Mouse (Mus musculus): Measurements from ENCODE around the gene 4930438A08Rik.
A peak's percentile ranks its signal among the peaks of the same experiment; 100 is the strongest.
"Not testable (repeated sequence)": the region's sequence is repeated elsewhere in the genome, so short reads cannot be mapped to it uniquely, and the experiment has no call there.

Gene 4930438A08Rik

DNA sequence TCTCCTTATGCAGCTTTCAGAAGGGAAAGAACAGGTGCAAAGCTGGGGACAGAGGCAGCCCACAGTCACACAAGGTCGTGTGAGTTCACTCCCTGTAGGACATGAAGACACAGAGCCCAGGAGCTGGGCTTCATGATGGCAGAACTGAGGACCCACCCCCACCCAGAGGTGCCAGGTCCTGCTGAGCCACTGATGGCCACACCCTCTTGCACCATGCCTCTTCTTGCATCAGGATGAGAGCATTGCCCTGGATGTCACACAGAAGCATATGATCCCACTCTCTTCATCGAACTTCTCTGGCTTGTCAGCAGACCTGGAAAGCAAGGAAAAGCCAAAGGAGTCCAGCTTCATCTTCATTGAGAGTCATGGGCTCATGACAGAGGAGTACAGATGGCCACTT lies at the start of gene 4930438A08Rik:
4930438A08Rik (plus strand) TSS at position 228 of the 400 bp plus-strand sequence.
- DNase-seq (ENCODE audit: low spot score) = no peak

DNA sequence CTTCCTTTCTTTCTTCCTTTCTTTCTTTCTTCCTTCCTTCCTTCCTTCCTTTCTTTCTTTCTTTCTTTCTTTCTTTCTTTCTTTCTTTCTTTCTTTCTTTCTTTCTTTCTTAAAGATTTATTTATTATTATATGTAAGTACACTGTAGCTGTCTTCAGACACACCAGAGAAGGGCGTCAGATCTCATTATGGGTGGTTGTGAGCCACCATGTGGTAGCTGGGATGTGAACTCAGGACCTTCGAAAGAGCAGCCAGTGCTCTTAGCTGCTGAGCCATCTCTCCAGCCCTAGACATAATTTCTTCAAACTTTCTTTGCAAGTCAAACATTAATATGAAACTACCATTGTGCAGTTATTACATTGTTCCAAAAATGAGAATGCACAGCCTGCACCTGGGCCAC lies 49.7 kb upstream of the 4930438A08Rik start:
- not testable (repeated sequence) for DNase-seq (ENCODE audit: low spot score)

DNA sequence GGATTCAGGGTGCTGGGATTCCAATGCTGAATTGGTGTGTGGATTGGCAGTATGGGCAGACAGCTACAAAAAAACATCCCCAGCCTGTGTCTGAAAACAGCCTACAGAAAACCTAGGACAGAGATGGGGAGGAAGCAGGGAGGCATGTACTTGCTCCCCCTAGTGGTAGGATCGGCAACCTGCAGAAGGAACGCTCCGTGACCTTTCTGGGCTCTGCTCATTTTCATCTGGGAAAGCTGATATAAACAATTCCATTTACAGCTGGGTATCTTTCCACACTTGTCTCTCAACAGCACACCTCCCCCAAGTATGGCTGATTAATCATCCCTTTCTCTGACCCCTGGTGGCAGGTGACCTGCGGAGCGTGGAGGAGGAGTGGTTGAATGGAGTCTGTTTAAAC lies 48.9 kb upstream of the 4930438A08Rik start:
- peak; percentile 56 for DNase-seq (ENCODE audit: low spot score)

DNA sequence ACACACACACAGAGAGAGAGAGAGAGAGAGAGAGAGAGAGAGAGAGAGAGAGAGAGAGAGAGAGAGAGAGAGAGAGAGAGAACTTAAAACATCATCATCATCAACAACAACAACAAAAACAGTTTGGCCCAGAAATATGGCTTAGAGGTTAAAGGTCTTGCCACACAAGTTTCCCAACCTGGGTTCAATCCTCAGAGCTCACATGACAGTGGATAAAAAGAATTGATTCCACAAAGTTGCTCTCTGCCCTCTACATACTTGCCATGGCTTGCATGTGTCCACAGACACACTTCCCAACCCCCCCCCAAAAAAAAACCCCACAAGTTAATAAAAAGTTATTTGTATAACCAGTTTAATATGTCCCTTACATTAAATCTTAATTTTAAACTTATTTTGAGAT lies 48.2 kb upstream of the 4930438A08Rik start:
- no peak for DNase-seq (ENCODE audit: low spot score)

DNA sequence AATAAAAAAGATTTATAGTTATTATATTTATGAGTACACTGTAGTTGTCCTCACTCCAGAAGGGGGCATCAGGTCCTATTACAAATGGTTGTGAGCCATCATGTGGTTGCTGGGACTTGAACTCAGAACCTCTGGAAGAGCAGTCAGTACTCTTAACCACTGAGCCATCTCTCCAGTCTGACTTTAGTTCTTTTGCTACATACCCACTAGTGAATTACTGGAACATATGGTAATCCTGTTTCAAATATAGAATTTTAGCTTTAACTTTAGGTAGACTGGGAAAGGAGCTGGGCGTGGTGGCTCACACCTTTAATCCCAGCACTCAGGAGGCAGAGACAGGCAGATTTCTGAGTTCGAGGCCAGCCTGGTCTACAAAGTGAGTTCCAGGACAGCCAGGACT lies 46.6 kb upstream of the 4930438A08Rik start:
- DNase-seq (ENCODE audit: low spot score) = not testable (repeated sequence)

DNA sequence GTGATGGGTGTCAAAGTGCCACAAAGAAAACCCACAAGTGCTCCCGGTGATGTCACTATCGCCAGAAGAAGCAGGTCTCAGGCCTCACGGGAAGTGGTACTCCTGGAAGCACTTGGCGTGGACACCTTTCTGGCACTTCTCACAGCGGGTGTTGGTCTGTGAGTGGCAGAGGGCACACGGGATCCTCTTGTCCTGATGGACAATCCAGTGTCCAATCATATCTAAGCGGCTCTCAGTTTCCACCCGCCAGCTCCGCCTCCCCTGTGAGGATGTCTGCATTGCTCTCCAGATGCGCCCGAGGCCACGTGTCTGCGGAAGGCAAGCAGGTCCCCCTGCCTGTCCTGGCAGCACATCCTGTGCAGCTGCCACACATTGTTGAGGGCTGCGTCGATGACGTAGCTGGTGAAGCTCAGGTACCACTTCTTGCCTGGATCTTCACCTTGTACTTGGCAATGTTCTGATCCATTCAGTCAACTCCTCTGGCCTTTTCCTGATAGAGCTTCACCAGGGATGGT lies 44.1 kb upstream of the 4930438A08Rik start:
- DNase-seq (ENCODE audit: low spot score) = no peak

DNA sequence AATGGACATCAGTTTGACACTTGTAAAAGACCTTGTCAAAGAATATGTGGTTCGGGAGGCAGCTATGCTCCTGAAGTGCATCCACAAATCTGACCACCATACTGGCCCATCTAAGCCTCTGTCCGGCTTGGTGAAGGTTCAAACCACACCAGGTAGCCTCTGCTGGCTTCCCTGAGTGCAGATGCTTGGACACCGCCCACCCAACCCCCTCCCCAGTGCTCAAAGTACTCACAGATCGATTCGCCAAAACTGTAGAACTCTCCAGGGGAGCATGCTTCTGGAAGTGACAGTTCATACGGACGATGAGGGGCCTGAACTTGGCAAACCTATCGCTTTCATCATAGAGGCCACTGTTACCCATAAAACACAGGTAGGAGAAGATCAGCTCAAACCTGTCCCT lies 43.4 kb upstream of the 4930438A08Rik start:
- no peak for DNase-seq (ENCODE audit: low spot score)

DNA sequence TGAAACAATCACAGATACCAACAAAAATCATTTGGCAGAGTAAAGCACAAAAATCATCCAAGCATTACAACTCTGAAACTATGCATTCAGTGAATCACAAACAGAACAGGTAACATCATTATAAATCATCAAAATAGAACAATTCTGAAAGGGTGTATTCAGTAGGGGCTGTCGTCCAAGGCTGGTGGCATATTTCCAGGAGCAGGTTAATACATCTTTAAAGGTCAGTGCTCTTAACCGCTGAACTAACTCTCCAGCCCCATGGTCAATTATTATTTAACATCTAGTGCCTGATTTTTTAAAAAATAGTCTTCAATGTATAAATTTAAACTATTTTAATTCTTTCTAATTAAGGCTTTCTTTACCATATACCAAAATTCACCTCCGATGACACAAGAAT lies 40.0 kb upstream of the 4930438A08Rik start:
- not testable (repeated sequence) for DNase-seq (ENCODE audit: low spot score)

DNA sequence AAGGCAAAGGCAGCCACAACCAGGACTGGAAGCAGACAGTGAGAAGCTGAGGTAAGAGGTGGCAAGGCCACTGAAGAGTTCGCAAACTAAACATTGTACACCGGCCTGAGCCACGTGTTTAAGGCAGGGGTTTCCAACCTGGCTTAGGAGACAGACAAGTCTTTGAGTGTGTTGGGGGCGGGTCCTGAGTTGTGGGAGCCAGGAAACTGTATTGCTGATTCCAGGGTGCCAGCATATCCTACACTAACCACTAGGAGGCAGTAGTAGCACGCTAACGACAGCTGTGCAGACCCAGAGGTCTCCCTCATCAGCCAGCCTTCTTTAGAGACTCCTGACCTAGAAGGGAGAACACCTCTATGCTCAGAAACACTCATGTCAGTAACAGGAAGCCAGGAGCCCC lies 39.4 kb upstream of the 4930438A08Rik start:
- no peak for DNase-seq (ENCODE audit: low spot score)

DNA sequence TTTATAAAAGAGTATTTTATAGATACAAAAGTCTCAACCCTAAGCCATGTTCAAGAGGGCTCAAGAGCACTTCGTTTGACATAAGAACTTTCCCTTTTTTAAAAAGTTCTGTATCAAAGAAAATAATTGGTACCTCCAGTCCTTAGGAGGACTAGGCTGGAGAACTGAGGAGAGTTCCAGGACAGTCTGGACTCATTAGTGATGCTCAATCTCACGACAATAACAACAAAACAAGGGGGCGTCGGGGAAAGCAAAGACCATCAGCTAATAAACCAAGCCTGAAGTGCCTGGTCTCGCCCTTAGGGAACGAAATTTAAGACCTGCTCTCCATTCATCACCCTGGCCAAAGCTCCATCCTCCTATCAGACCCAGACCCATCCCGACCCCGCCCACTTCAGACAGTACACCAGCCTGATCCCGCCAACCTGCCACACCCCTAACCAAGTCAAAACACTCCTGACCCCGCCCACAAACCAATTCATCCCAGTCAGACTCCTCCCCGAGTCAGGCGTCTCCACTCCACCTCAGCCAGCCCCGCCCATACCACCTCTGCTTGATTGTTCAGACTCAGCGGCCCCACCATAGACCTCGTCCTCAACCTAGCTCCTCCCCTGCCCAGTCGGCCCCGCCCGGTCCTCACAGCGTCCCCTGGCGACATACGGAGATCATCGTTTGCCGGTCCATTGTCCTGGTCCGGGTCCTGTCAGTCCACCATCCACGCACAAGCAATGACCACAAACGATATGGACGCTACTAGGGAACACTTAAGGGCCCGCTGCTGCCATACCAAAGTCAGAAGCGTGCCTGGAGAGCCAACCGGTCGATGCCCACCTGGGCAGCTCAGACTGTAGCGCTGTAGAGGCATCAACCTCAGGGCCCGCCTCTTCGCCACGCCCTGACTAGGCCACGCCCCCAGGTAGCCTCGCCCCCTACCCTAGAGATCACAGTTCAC lies 35.5 kb upstream of the 4930438A08Rik start:
- no peak for DNase-seq (ENCODE audit: low spot score)

DNA sequence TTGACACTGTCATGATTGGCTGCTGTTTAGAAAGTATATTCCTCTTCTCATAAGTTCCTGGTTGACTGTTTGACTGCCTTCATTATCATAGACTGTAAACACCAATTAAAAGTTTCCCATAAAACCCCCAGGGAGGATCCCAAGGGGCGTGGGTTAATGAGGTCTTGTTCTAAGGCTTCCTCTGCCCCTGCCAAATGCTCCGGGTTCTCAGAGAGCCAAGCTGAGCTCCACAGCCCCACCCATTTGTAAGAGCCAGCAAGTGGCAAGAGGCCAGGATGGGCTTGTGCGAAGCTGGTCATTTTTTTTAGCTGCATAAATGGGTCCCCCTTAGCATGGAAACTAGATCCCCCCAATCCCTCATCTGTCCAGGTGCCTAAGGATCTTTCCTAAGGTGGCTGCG lies 27.3 kb upstream of the 4930438A08Rik start:
- DNase-seq (ENCODE audit: low spot score) = no peak

DNA sequence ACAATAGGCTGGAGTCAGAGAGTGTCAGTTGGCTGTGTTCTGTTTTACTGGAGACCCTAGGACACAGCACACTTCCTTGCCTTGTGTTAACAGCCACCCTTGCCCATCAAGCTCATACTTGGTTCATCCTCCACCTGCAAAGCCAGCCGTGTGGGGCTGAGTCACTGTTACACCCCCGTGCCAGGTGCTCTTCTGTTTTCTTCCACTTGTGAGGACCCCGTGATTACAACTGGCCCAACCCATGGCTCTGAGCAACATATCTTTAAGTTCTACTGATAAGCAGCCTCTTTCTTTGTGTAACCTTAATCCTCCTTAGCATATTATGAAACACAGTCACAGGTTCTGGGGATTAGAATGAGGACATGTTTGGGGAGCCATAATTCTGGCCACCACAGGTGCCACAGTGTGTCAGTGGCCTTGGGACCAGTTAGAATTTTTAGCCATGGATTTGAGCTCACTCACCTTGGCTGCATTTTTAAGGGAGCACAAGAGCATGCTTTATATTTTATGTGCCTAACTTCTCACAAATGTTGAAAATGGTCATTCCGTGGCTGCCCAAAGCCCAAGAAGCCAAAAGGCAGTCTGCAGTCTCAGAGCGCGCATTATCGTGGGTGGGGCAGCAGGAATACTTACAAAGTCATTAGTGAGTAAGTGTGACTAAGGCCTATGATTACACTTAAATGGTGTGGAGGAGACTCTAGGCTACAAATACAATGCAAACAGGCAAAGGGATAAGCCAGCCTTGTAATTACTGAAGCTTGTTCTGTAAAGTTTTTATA lies 25.2 kb upstream of the 4930438A08Rik start:
- no peak for DNase-seq (ENCODE audit: low spot score)

DNA sequence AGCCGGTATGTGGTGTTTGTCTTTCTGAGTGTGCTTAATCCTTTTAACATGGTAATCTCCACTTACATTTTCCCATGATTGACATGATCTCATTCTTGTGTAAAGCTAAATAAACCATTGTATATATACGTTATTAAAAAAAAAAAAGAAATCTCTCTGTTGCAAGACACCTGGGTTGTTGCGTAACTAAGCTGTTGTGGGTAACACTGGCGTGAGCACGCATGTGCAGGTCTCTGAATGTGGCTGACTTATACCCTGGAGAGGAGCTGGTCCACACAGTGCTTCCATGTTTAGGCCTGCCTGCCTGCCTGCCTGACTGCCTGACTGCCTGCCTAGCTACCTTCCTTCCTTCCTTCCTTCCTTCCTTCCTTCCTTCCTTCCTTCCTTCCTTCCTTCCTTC lies 24.0 kb upstream of the 4930438A08Rik start:
- DNase-seq (ENCODE audit: low spot score) = no peak

DNA sequence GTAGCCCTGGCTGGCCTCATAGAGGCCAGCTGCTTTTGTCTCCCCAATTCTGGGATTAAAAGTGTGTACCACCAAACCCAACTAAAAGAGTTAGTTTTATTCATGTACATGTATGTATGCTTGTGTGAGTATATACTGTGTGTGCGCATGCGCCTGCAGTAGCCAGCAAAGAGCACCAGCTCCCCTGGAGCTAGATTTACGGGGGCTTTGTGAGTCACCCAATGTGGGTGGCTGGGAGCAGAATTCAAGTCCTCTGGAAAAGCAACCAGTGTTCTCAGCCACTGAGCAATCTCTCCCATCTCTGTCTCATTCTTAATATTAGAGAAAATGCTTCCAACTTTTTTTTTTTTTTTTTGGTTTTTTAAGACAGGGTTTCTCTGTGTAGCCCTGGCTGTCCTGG lies 20.2 kb upstream of the 4930438A08Rik start:
- no peak for DNase-seq (ENCODE audit: low spot score)

DNA sequence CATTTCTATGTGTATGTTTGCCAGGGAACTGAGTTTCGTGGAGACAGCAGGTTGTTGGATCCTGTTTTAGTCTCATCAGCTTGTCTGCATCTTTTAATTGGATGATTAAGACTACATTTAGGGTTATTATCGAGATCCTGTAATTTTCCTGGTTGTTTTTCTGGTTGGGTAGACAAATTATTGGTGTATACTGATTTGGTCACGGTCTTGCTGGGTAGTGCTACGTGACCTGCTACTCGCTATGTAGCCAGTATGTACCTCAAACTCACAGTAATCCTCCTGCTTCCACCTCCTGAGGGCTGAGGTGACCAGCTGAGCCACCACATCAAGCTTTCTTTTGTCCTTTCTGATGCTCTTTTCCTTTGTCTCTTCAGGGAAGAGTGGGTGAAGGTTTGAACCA lies 16.8 kb upstream of the 4930438A08Rik start:
- DNase-seq (ENCODE audit: low spot score) = no peak

DNA sequence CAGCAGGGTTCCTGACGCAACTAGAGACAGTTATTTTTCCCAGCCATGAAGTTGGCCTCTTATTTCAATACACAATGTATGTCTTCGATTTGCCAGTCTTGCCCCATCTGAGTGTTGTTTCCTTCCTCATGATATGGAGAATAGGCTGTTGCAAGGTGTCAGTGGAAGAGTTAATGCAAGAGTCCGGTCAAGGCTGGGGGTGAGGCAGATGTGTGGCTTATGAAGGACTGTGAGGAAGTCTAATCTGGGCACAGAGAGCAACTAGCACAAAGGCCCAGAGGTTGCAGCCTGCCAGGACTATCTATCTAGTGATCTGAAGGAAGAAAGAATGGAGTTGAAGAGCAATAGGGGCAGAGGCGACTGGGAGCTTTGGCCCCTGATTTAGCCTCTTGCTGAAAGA lies 14.4 kb upstream of the 4930438A08Rik start:
- DNase-seq (ENCODE audit: low spot score) = no peak

DNA sequence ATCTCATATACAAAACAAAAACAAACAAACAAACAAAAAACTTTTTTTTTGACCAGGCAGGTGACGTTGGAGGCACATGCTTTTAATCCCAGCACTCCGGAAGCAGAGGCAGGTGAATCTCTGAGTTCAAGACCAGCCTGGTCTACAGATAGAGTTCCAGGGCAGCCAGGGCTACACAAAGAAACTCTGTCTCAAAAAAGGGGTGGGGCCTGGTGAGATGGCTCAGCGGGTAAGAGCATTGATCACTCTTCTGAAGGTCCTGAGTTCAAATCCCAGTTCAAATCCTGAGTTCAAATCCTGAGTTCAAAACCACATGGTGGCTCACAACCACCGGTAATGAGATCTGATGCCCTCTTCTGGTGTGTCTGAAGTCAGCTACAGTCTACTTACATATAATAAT lies 12.8 kb upstream of the 4930438A08Rik start:
- no peak for DNase-seq (ENCODE audit: low spot score)

DNA sequence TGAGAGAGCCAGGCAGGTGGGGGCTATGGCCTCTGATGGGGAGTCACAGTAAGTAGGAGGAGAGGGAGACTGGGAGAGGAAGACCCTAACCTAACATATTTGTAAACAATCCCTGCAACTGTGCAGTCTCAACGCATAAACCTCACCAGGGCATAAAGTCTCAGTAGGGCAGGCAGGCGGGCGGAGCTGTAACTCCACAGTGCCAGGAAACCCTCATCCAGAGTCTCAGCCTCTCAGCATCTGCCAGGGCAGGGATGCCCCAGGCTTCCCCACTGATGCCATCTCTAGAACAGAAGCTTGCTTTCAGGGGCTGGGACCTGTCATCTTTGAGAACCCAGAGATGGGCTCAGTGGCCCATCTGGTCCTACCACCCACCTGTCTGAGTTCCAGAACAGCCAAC lies 12.3 kb upstream of the 4930438A08Rik start:
- no peak for DNase-seq (ENCODE audit: low spot score)

DNA sequence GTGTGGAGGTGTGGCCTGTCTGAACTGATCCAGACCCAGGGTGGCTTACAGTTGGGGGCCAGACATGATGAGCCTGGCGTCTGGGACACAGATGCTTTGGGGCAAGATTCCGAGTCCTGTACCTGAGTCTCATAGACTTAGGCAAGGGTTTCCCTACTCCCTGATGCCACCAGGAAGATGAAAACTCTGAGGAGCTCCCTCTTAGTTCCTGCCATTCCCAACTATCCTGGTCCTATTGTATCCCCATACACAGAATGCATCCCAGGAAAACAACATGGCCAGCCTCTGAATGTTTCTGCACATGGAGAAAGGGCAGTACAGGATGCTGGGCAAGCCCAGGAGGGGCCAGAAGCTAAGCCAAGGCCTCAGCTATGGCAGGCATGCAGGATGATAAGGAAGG lies 11.1 kb upstream of the 4930438A08Rik start:
- no peak for DNase-seq (ENCODE audit: low spot score)

DNA sequence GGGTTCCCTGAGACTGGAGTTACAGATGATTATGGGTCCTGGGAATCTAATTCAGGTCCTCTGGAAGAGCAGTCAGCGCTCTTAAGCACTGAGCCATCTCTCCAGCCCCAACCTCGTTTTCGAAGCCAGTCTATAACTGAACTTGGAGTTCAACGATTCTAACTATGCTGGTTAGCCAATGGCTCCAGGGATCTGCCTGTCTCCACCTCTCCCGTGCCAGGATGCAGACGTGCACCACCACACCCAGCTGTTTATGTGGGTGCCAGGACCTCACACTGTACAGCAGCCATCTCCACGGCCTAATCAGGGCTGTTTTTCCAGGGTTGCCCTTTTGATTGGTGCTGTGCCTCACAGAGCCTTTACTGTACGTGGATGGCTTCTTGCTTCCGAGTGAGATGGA lies 10.1 kb upstream of the 4930438A08Rik start:
- DNase-seq (ENCODE audit: low spot score) = no peak

DNA sequence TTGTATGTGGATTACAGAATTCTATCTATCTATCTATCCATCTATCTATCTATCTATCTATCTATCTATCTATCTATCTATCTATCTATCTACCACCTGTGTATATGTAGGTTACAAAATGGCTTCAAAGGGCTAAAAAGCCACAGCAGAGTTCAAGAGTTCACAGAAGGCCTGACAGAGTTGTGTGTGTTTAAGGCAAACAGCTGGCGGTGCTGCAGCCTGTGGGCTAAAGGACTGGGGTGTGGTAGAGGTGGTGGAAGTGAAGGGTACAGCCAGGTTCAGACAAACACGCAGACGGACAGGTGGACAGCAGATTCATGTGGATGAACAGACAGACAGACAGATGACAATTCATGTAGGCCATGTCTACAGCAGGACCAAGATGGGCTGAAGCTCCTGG lies 6.3 kb upstream of the 4930438A08Rik start:
- DNase-seq (ENCODE audit: low spot score) = no peak

DNA sequence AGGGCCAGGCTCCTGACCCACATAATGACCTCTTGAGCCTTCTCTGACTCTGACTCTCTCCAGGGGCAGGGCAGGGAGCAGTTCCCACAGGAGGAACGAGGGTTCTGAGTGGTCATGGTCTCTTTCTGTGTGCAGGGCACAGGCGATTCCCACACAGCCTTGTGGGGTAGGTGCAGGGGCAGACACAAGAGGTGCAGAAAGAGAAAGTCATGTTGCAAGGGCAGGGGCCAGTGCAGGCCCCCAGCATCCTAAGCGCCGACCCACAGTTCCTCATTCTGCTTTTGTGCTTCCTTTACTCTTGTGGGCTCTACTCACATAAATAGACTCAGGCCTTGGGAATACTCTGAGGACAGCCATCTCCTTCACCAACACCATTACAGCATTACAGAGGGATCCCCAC lies 1.2 kb downstream of the 4930438A08Rik start:
- DNase-seq (ENCODE audit: low spot score) = no peak

DNA sequence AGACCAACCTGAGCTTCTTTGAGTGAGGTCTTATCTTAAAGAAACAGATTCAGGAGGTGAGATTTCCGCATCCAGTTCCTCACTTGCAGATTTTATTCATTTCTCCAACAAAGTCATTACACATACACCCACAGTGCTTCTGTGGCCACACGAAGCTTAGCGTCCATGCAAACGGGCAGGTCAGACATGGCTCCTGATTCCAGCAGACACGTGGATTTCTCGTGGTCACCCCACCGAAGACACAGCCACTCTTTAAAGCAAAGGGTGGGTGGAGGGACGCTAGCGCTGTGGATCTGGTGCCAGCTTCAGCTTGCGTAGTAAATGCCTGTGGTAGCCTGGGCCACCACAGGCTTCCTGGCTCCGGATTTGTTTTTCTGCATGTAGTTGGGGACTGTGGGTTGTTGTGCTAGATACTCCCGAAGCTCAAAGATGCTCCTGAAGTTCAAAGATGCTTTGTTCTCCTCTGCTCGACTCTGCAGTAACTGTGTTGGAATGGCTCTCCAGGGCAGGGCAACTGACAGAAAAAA lies 7.4 kb downstream of the 4930438A08Rik start:
- no peak for DNase-seq (ENCODE audit: low spot score)

All from layer of hippocampus, adult 9-10 months (tissue).